Mouse (Mus musculus): ENCODE measurements around the gene Wsb2.

Wsb2 gene

GRCm38 (mm10) chr5:117388296-117388751 is 31.2 kb downstream of the Wsb2 start:
- peak; percentile 85 for DNase-seq (ENCODE audit: low read depth, low spot score)

- peak; percentile 96 for DNase-seq (ENCODE audit: low read depth, low spot score)
These were observed 31.8 kb downstream of the Wsb2 start, which contains the start of gene Rfc5 for GRCm38 (mm10) chr5:117388877-117389276. Gene Rfc5, minus strand, starts transcription at chr5:117389047.

GRCm38 (mm10) chr5:117390895-117391294 is 33.8 kb downstream of the Wsb2 start:
- no peak for DNase-seq (ENCODE audit: low read depth, low spot score)

- DNase-seq (ENCODE audit: low read depth, low spot score), result no peak
These were observed 38.7 kb downstream of the Wsb2 start for GRCm38 (mm10) chr5:117395834-117396233.

GRCm38 (mm10) chr5:117396596-117397014 is 39.5 kb downstream of the Wsb2 start:
- DNase-seq (ENCODE audit: low read depth, low spot score), result peak; percentile 97

- no peak for DNase-seq (ENCODE audit: low read depth, low spot score)
These were observed 40.3 kb downstream of the Wsb2 start for GRCm38 (mm10) chr5:117397371-117397770.

GRCm38 (mm10) chr5:117398007-117398550 is 41.0 kb downstream of the Wsb2 start:
- DNase-seq (ENCODE audit: low read depth, low spot score), result peak; percentile 77

- DNase-seq (ENCODE audit: low read depth, low spot score), result peak; percentile 88
These were observed 42.2 kb downstream of the Wsb2 start for GRCm38 (mm10) chr5:117399281-117399680.

- peak; percentile 97 for DNase-seq (ENCODE audit: low read depth, low spot score)
These were observed 46.5 kb downstream of the Wsb2 start for GRCm38 (mm10) chr5:117403609-117404008.

- DNase-seq (ENCODE audit: low read depth, low spot score), result peak; percentile 65
These were observed 47.6 kb downstream of the Wsb2 start for GRCm38 (mm10) chr5:117404671-117405070.

- DNase-seq (ENCODE audit: low read depth, low spot score), result peak; percentile 78
These were observed 51.1 kb downstream of the Wsb2 start for GRCm38 (mm10) chr5:117408216-117408615.

- DNase-seq (ENCODE audit: low read depth, low spot score), result no peak
These were observed 52.3 kb downstream of the Wsb2 start for GRCm38 (mm10) chr5:117409369-117409768.

GRCm38 (mm10) chr5:117413507-117414501 is 56.7 kb downstream of the Wsb2 start, which contains the start of gene Ksr2:
Gene Ksr2, plus strand, starts transcription at chr5:117414000.
- peak; percentile 86 for DNase-seq (ENCODE audit: low read depth, low spot score)

GRCm38 (mm10) chr5:117414611-117415010 is 57.5 kb downstream of the Wsb2 start:
- no peak for DNase-seq (ENCODE audit: low read depth, low spot score)

GRCm38 (mm10) chr5:117415011-117415912 is 58.2 kb downstream of the Wsb2 start:
- DNase-seq (ENCODE audit: low read depth, low spot score), result no peak

GRCm38 (mm10) chr5:117417442-117417841 is 60.3 kb downstream of the Wsb2 start:
- DNase-seq (ENCODE audit: low read depth, low spot score), result no peak

Measured in ES-CJ7 (cell line).